Mouse (Mus musculus) WW6 (cell line): ENCODE measurements around the gene Fth1.
"Not testable (repeated sequence)": the region's sequence is repeated elsewhere in the genome, so short reads cannot be mapped to it uniquely, and the experiment has no call there.

Experiments
- DNase-seq: peaks from one replicate; pipeline ENCODE4 v3.0.0-alpha.2; 2013; ENCODE audit warnings: low read depth, low spot score

The Fth1 gene

DNA sequence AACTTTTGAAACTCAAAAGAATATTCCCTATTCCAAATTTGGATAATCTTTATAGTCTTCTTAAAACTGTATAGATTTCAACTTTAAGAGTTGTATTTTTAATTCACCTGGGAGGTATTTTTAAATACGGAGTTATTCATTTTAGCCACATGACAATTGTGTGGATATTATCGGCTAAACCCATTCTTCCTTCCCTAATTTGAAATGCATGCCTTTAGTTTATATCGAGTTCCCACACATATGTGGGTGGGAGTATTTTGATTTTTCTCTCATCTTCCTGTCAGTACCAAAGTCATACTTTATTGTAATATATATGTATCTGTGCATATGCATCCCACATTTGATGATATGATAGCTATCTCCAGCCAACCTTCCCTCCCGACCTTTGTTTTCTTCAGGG, at the start of gene Fth1:
Gene Fth1 (plus strand): TSS at position 341 of the 400 bp plus-strand sequence.
- no peak for DNase-seq

DNA sequence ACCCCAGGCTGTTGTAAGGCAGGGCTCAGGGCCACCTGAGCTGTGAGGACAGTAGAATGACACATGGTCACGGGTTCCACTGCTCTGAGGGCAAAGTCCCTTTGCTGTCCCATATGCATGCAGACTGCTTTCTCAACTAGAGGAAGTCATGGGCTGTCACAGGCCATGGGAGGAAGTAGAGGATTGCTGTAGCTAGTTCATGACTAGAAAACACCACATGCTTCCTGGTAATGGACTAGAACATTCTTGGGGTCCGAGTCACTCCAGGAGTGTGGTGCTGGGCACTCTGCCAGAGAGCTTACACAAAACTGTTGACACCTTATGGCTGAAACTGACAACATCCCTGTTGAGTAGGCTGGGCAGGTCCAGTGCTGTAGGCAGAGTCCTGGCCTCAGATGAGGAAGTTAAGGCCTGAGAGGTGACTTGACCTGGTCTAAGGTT, 49.2 kb upstream of the Fth1 start:
- DNase-seq = not testable (repeated sequence)

DNA sequence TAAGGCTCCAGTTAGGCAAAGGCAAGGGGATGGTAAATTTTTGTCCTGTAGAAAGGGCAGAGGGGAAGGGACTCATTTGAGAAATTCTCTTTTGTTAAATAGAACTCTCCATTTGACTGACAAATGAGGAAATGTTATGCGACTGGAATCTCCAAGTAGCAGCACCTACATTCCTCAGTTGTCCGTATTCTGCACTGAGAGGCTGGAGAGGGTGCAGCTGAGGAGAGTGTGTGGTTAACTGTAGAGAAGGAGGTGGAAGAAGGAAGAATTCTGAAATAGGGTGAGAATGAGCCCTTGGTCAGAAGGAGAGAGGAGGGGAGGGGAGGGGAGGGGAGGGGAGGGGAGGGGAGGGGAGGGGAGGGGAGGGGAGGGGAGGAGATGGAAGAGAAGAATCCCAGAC, 46.5 kb upstream of the Fth1 start:
- DNase-seq = no peak

DNA sequence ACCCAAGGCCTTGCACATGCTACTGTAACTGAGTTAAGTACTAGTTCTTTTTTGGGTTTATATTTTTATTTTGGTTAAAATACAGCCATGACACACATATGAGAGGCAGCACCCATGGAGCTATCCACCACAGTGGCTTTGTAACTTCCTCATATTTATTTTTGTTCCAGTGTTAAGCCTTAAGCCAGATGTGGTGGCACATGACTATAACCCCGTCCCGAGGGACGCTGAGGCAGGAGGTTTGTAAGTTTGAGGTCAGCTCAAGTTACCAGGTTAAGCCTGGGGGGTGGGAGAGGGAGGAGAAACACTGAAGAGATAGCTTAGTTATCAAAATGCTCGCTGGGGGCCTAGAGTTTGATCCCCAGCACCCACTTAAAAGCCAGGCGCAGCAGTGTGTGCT, 43.8 kb upstream of the Fth1 start:
- DNase-seq = no peak

DNA sequence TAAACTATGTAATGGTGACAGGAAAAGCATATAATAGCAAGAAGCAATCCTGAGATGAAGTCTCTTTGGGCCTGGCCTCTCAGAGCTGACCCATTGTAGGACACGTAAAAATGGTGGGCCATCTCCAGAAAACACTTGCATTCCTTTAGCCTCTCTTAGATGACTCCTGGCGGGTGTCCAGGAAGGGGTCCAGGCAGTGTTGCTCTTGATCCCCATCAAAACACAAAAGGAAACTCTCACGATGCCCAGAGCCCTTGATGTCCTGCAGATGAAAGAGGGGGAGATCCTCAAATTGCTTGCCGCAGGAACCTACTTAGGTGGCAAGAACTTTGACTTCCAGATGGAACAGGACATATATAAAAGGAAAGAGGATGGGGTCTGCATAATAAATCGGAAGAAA, 43.0 kb upstream of the Fth1 start:
- DNase-seq = no peak

DNA sequence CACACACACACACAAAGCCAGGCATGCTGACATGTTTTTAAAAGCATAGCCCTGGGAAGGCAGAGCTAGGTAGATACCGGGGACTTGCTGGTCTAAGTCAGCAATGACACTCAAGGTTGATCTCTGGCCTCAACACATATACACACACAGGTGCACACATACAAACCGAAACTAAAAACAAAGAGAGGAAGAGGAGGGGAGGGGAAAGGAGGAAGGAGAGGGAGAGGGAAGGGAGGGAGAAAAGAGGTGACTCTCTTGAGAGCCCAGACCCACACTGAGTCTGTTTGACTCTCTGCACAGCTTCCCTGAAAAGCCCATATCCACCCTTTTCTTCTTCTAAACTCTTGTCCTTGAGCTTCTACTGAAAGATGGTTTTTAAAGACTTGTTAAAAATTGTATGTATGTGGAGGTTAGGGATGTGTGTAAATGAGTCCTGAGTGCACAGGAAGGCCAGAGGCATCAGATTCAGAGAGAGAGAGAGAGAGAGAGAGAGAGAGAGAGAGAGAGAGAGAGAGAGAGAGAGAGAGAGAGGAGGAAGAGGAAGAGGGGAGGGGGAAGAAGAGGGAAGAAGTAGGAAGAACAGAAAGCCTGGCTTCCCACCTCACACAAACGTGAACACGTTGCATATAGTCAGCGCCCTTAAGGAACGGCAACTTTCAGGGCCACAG, 42.1 kb upstream of the Fth1 start:
- no peak for DNase-seq

DNA sequence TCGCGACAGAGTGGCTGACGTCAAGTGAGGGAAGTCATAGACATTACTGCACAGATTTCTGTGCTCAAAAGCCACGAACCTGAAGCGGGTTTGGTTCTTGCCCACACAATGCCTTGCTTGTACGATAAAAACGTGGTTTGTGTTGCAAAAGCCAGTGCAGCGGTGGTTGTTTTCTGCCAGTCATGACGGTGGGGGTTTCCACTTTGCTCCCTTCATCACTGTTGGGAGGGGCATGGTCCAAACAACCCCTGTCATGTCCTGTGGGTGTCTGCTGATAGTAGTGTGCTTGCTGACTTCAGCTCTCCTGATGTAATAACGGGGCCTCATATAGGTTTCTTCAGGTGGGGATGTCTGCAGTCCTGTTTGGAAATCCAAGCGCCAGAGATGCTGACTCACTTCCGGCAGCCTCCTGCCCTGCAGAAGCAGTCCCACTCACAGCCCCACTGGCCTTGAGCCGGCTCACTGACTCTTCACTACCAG, 41.5 kb upstream of the Fth1 start:
- no peak for DNase-seq

DNA sequence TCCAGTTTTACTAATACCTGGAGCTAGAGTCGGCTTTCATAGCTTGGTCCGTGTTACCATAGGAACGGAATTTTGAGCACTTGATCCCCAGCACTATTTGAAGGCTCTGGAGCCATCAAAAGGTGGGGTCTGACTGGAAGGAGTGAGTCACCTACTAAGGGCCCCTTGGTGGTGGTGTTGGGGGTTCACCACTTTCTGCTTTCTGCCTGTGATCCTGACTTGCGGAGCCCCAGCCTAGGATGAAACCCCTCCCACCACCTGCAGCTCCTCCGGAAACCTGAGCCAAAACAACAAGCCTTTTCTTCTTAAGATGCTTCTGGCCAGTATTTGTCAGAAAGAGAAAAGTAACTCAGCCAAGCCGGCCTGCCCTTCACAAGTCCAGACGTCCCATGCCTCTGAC, 40.6 kb upstream of the Fth1 start:
- DNase-seq = no peak

DNA sequence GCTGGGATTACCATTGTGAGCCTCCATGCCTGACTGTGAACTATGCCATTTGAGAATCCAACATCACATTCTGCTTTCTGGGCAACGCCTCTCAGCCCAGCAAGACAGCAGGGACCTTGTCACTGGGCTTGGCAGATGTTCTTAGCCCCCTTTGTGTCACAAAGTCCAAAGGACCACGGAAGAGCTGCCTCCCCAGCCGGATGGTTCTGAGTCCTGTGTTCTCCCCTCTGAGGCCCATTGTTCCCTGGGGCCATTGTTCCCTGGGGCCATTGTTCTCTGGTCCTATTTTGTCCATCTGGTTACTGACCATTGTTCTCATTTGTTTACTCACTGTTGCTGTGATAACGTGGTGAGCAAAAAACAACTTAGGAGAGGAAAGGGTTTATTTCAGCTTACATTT, 39.5 kb upstream of the Fth1 start:
- no peak for DNase-seq

DNA sequence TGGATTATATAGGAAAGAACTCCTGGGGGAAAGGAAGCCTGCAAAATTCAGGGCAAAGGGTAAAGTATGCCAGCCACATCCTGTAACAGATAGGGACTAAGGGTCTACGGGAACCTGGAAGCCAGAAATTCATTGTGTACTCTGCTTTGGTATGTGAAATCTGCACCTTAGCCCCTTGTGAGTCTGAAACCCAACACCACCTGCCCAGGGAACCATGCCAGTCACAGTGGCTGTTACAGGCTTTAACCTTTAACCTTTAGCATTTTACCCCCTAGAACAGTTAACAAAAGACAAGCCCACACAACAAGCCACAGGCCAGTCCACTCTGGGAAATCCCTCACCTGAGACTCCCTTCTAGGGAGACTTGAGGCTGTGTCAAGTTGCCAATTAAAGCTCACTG, 38.6 kb upstream of the Fth1 start:
- no peak for DNase-seq

DNA sequence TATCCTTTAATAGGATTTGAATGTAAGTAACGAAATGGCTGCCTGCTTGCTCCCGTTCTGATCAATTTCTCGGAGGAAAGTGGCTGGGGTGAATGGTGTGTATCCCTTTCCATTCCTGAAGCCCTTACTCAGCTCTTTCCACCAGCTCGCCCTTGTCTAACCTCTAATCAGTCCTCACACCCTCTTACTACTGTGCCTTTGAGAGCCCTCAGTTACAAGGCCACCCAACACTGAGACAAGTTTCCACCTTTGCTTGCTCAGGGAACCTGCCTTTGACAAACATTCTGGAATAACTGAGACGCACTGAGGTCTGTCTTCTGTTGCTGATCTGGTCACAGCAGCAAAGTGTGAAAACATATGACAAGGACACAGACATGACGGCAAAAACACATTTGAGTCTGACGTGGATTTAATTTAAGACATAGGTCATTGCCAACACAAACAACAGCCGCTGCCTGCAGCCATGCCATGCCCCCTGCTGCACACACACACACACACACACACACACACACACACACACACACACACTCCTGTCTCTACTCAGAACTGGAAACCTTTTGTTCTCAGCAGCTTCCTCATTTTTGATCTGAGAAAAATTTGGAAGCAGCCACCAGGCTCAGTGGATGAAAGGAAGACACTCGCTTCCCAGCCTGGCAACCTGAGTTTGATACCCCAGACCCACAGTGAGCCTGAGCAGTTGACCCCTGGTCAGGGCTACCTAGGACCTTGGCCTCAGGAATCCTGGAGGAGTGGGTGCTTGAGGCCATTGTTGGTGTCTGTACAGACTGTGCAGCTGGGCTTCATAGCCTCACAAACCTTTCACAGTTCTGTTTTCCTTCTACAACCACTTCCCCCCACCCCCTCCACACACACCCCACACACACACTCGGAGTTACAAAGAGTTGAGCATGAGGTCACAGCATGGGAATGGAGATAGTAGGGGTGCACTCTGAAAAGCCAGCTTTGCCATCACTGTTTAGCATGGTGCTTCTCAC, 37.6 kb upstream of the Fth1 start:
- DNase-seq = no peak

DNA sequence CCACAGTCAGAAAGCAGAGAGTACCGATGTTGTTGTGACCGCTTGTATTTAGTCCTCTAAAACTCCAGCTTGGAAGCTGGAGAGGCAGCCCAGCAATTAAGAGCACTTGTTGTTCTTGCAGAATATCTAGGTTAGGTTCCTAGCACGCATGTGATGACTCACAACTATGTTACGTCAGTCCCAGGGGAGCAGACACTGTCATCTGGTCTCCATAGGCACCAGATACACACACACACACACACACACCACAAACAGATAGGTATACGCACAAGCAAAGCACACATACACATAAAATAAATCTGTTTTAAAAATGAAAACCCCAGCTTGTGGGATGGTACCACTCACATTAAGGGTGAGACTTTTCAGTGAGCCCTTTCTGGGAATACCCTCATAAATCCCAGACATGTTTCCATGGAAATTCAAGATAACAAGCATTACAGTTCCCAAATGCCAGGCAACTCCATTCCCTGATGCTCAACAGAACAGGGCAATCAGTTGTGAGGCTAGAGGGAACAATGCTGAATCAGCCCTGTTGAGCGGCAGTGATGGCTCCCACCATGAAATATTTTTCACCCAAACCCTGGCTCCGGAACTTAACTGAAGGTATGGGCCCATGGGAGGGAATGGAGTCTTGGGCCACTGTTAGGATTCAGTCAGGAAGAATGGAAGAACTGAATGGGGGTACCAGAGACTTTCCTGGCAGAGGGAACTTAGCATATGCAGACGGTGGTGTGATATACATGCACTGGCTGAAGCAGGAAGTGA, 34.4 kb upstream of the Fth1 start:
- DNase-seq = no peak

DNA sequence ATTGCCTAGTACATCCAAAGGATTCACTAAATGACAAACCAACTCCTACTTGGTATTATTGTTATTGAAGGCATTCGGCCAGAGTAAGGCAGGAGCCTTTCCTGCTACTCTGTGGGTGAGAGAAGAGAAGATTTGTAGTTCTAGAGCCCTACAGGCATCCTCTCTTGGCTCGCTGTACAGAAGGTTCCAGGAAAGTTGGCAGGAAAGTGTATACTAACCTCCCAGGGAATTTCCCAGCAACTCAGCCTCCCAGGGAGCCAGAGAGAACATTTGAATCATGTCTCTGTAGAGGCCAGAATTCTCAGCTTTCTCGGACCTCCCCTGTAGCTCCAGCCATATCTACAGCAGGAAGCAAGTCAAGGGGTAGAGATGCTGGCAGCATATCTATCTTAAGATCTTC, 33.4 kb upstream of the Fth1 start:
- no peak for DNase-seq

DNA sequence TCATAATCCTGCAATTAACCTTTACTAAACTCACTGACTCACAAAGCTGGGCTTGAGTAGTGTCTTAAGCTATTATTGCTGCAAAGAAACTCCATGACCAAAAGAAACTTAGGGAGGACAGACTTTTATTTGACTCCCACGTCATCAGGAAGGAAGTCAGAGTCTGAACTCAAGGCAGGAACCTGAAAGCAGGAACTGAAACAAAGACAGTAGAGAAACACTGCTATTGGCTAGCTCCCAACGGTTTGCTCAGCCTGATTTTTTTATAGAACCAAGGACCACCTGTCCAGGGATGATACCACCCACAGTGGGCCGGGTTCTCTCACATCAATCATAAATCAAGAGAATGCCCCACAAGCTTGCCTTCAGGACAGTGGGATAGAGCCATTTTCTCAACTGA, 28.0 kb upstream of the Fth1 start:
- no peak for DNase-seq

DNA sequence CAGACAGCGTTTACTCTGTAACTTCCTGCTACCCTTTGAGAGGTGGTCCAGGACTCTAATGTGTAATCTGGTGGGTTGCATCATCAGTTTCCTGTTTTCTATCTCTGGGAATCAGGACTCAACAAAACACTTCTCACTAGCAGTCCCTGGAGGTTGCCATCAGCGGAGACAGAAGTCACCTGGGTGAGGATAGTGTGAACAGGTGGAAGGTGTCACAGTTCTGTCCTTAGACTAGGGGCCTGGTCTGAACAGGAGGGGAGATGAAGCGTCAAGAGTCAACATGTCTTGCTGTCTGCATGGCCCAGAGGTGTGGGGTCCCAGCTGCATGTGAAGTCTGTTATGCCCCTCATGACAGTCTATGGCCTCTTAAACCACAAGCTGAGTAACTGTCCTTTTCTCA, 27.5 kb upstream of the Fth1 start:
- no peak for DNase-seq

DNA sequence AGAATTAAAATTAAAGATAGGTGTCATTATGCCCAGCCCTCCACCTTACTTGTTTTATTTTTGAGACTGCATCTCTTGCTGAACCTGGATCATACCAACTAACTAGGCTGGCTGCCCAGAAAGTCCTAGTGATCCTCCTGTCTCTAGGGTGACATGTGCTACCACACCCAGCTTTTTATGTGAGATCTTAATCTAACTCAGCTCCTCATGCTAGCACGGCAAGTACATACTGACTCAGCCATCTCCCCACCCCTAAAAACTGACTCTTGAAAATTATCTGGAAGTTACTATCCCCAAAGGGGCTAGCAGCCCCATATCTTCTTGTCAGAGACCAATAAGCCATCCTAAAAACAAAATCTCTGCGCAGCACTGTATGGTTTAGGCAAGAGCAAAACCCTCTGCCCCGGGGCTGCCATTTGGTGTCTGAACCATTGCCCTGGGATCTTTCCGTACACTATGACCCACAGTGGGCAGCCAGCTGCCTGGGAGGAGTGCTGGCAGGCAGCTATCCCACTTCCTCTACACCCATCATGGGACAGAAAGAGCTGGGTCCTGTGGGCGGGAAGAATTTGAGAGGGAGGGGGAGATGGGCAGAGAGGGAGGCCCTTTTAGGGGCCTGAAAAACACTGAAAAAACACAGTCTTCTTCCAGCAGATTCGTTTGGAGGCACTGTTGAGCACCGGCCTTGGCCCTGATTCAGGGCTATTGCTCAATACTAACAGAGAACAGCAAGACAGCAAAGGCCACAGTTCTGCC, 26.2 kb upstream of the Fth1 start:
- no peak for DNase-seq

DNA sequence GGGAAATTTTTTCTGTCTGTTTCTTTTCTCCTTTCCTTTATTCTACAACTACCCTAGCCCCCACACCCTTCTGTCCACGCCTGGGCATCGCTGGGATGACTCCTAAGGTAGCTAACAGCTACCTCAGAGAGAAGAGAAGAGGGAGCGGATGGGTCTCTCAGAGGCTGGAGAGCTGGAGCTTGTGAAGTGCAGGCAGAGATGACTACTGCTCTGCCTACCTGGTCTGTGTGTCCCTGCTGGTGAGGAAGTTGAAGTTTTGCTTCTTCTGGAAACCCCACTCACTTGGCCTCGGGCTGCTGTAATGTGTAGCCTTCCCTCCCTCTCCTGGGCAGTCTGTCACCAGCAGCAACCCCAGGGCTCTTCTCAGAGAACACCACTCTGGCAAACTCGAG, 25.6 kb upstream of the Fth1 start:
- no peak for DNase-seq

DNA sequence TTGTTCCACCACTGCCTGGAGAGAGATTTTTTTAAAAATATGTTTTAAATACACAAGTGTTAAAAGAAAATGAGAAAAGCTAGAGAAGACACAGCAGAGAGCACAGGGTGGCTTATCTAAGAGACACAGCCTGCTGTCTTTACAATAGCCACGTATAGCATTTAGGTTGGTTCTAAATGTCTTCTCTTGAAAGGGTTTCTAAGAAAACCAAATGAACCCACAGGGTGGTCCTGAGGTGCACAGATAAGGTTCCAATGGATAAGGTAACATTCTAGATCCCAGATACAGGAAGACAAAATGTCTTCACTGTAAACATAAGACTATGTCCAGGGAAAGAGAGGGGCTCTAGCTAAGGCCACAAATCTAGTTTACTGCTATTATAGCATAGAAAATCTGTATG, 25.0 kb upstream of the Fth1 start:
- DNase-seq = no peak

DNA sequence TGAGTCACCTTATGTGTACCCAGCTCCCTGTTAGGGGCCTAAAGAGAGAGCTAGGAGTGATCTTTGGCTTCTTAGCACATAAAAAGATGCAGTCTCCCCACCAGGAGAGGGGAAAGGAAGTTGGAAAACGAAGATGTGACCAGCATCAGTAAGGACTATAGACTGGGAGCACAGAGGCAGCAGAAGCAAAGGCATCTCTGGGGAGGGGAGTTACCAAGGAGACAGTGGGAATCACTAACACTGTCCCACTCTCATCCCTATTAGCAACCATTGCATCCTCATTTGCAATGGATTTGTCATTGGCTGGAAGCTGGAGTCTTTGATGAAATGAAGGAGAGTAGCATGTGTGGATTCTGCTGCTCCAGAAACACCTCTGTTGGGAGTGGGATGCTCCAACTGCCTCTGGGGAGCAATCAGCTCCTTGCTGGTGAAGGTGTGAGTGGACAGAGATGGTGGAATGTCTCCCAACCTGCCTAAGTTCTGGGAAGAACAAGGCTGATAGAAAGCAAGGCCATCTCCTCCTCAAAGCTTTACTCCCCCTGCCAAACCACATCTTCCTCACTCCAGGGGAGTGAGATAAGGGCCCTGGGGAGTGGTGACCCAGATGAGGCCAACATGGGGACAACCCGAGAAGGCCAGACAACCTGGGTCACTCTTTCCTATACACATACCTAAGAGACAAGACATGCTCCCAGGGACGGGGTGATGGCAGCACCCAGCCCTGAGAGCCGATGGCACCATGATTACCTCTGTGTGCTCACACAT, 23.6 kb upstream of the Fth1 start:
- DNase-seq = no peak

DNA sequence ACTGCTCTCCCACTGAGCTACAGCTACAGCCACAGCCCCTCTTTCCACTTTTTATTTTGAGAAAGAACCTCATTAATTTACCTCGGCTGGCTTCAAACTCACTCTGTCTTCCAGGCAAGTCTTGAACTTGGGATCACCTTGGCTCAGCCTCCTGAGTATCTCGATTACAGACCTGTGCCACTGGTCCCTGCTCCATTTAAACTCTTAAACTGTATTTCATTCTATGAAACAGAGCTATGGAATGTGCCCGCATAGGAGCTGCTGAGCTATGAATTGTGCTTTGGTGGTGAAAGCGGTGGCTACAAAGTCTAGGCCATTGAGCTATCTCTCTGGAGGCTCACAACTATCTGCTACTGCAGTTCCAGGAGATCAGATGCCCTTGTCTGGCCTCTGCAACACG, 22.4 kb upstream of the Fth1 start:
- no peak for DNase-seq

DNA sequence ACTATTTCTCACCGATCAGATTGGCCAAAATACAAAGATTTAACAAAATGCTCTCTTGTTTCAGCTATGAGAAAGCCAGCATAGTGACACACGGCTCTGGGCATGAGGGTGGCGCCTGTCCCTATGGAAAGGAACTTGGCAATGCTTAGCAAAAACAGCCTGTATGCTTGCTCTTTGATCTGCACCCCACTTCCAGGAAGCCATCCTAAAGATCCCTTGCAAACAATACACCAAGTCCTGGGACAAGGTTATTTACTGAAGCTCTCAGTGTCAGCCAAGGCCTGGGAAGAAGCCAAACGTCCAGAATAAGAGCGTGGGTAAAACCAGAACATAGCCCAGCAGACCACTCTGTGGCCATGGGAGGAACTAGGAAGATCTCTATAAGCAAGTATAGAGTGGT, 19.6 kb upstream of the Fth1 start:
- DNase-seq = no peak
